Mouse (Mus musculus): ENCODE results near the gene Snrpb2. TPM values are rescaled to one million over a fixed set of nuclear protein-coding genes. Genes with fewer than 3 reads are reported as not detected.

The Snrpb2 gene
- total RNA-seq, 2 experiments from 2014 or later: 42.5 to 42.9 TPM

- DNase-seq: peak; percentile 59 to 69
Measured at GRCm38 (mm10) chr2:143093726-143094125, 30.9 kb downstream of the Snrpb2 start.

DNA sequence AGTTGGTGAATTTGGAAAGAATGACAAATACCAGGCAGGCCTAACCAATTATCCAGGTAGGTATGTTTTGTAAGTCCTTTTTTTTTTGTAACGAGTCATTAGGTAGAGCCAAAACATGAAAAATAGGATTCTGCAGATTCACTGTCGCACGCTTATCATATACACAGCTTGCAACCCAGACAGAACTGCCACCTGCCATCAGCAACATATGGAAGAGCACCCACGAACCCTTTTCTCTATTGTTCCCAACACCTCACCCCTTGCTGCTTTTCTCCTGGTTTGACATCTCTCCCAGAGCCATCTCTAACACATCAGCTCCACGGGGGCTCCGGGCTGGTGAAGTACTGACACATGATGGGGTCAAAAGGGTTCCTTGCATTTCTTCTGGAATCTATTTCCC is 31.9 kb downstream of the Snrpb2 start:
- no peak for DNase-seq

- no peak for DNase-seq
Measured at GRCm38 (mm10) chr2:143097170-143097569, 34.3 kb downstream of the Snrpb2 start.

DNA sequence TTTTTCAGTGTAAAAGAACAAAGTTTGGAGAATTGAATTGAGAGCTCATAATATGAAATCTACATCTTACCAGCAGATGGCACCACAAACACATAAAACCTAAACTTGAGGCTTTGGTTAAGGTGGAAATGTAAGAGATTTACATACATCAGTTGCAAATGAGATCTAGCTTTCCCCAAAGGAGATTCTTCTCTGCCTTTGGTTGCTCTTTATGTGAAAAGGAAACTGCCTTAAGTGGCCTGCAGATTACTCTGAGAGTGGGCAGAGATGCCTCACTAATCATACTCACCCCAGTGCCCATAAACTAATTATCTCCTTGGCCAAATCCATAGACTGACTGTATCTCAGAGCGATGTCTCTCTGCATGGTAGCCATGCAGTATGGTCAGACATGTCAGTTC is 51.0 kb downstream of the Snrpb2 start:
- DNase-seq: peak in 1 of 2 experiments; percentile 8

DNA sequence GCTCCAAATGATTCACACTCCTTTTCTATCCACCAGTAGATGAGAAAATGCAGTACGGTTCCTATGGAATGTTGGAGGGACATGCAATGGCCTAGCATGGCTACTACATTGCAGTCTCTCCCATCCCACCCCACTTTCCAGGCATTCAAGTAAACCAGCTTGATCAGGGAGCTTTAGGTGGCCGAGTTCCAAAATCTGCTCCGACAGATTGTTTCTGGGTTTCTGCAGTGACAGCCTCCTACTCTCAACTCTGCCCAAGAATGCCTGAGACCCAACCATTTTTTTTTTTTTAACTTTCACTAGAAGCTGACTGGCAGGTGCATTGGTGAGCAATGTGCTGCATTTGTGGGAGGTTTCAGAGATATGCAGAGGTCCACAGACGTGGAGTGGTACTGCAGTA is 51.9 kb downstream of the Snrpb2 start:
- no peak for DNase-seq

GRCm38 (mm10) chr2:143117453-143117852 is 54.6 kb downstream of the Snrpb2 start:
- DNase-seq: peak; percentile 6 to 45

DNA sequence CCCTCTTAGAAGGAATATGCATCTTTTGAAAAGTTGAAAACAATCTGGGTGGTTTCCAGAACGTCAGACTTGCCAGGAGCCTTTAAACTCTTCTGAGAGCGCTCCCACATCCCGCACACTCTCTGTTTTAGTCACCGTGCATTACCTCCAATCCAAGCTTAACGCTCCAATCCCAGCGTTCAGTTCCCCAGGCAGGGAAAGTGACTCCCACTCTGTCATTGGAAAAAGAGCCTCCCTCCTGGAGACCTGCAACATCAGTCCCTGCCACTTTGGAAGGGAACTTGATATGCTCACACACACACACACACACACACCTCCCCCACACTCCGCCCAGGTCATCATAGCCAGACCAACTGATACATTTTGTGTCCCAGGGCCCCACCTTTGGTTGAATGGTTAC is 55.4 kb downstream of the Snrpb2 start:
- no peak for DNase-seq

Other genes starting within 250 kb of the Snrpb2 start
- 10 to 100 TPM; 25.8 to 27.1 TPM for gene Kif16b, start 161.5 kb upstream of the Snrpb2 start, total RNA-seq (2021)
- not detected for gene Otor, start 15.4 kb downstream of the Snrpb2 start, total RNA-seq (2021)

Measured in adrenal gland, postnatal 36 days (tissue).